Mouse (Mus musculus) hindbrain, embryonic 11.5 days (tissue): ENCODE data around the gene Tmem182. TPM values are rescaled to one million over a fixed set of nuclear protein-coding genes. Genes with fewer than 3 reads are reported as not detected.

Experiments used
- ATAC-seq: fragments of 200-750 bp; cut with Nextera tagmentation; 2 replicates; pipeline ENCODE4 v1.8.0; 2017; ENCODE audit warnings: mild to moderate bottlenecking, moderate TSS enrichment, moderate library complexity; ENCODE audit not compliant: low FRiP score
- DNase-seq: peaks from one replicate; pipeline ENCODE4 v3.0.0-alpha.2; 2015; ENCODE audit warnings: low spot score
- H3K27ac ChIP-seq: fragments of 300-500 bp; sonication (generic); 2 replicates; pipeline ENCODE4 v1.5.1; 2014; ENCODE audit warnings: mild to moderate bottlenecking, low read depth, low read length
- H3K27me3 ChIP-seq: fragments of 300-500 bp; sonication (generic); 2 replicates; pipeline ENCODE4 v1.6.1; 2014; ENCODE audit warnings: mild to moderate bottlenecking, low read length, moderate library complexity, mixed read lengths; ENCODE audit not compliant: control insufficient read depth, insufficient read depth
- H3K36me3 ChIP-seq: fragments of 300-500 bp; sonication (generic); 2 replicates; pipeline ENCODE4 v1.6.1; 2014; ENCODE audit warnings: mild to moderate bottlenecking, low read length, moderate library complexity, mixed read lengths; ENCODE audit not compliant: control insufficient read depth, insufficient read depth
- H3K4me1 ChIP-seq: fragments of 300-500 bp; sonication (generic); replicated peaks from 2 replicates; pipeline ENCODE4 v1.6.1; 2014; ENCODE audit warnings: low read length, mixed read lengths; ENCODE audit not compliant: control insufficient read depth, insufficient read depth
- H3K4me2 ChIP-seq: fragments of 300-500 bp; sonication (generic); replicated peaks from 2 replicates; pipeline ENCODE4 v1.6.1; 2014; ENCODE audit warnings: mild to moderate bottlenecking, low read depth, low read length
- H3K4me3 ChIP-seq: fragments of 300-500 bp; sonication (generic); 2 replicates; pipeline ENCODE4 v1.5.1; 2014; ENCODE audit warnings: low read depth, low read length
- H3K9ac ChIP-seq: fragments of 300-500 bp; sonication (generic); 2 replicates; pipeline ENCODE4 v1.6.1; 2014; ENCODE audit warnings: low read depth, low read length
- H3K9me3 ChIP-seq: fragments of 300-500 bp; sonication (generic); 2 replicates; pipeline ENCODE4 v1.6.1; 2016; ENCODE audit warnings: low read length; ENCODE audit not compliant: control insufficient read depth
- WGBS: fragments of 180-500 bp; shearing (Covaris S2); extraction: QIAGEN DNeasy Blood & Tissue Kit; methylation state at CpG from one replicate; pipeline ENCODE4 v1.1.7; 2014; 5-methylcytosine and 5-hydroxymethylcytosine counted together
- polyA plus RNA-seq: library from polyadenylated mRNA; unstranded; fragments of >200 nt; fragmentation: Nextera tagmentation; extraction: Ambion mirVana; gene quantifications from 2 replicates; pipeline ENCODE4 v1.2.1, GENCODE M21; 2014

The Tmem182 gene
- polyA plus RNA-seq = not detected in 2 replicates

GRCm38 (mm10) chr1:40805351-40805750 is at the start of gene Tmem182:
Tmem182 (plus strand) TSS chr1:40805601.
- ATAC-seq (no peak), DNase-seq (no peak)
- 69% methylated on average over 9 of the region's 9 CpGs for WGBS
- no peak within 1 kb of the TSS for H3K27ac ChIP-seq
- no peaks in the 10 kb centered on the region for H3K36me3 ChIP-seq
- no peaks in the 10 kb centered on the region for H3K27me3 ChIP-seq
- H3K4me2 ChIP-seq = no peak within 1 kb of the TSS
- no peak within 1 kb of the TSS for H3K9ac ChIP-seq
- no peaks in the 10 kb centered on the region for H3K9me3 ChIP-seq
- H3K4me1 ChIP-seq = no peaks in the 10 kb centered on the region
- H3K4me3 ChIP-seq = no peak within 1 kb of the TSS

- DNase-seq = no peak
- no peak overlapping the region for H3K27ac ChIP-seq
- no peaks in the 10 kb centered on the region for H3K27me3 ChIP-seq
- H3K9ac ChIP-seq = no peak overlapping the region
- H3K4me1 ChIP-seq = no peaks in the 10 kb centered on the region
- H3K36me3 ChIP-seq = no peaks in the 10 kb centered on the region
- 90% methylated on average over 6 of the region's 6 CpGs for WGBS
- H3K4me2 ChIP-seq = no peak overlapping the region
- no peak for ATAC-seq
- no peak overlapping the region for H3K4me3 ChIP-seq
- no peaks in the 10 kb centered on the region for H3K9me3 ChIP-seq
These were observed 45.5 kb upstream of the Tmem182 start for GRCm38 (mm10) chr1:40759751-40760445.

- no peaks in the 10 kb centered on the region for H3K9me3 ChIP-seq
- H3K27me3 ChIP-seq = no peaks in the 10 kb centered on the region
- H3K4me2 ChIP-seq = no peak overlapping the region
- no peak for ATAC-seq
- no peak for DNase-seq
- H3K9ac ChIP-seq = no peak overlapping the region
- no peaks in the 10 kb centered on the region for H3K36me3 ChIP-seq
- no peak overlapping the region for H3K27ac ChIP-seq
- H3K4me3 ChIP-seq = no peak overlapping the region
- no peaks in the 10 kb centered on the region for H3K4me1 ChIP-seq
- 87% methylated on average over 1 of the region's 1 CpGs for WGBS
These were observed 41.4 kb upstream of the Tmem182 start for GRCm38 (mm10) chr1:40764042-40764441.

GRCm38 (mm10) chr1:40764701-40765275 is 40.6 kb upstream of the Tmem182 start:
- Histone ChIP-seq H3K36me3 (no peaks in the 10 kb centered on the region), H3K9ac (no peak overlapping the region), H3K9me3 (no peaks in the 10 kb centered on the region), H3K4me2 (no peak overlapping the region), H3K27ac (no peak overlapping the region), H3K27me3 (no peaks in the 10 kb centered on the region), H3K4me3 (no peak overlapping the region), H3K4me1 (no peaks in the 10 kb centered on the region)
- DNase-seq = no peak
- ATAC-seq = no peak
- 90% methylated on average over 15 of the region's 15 CpGs for WGBS

- Histone ChIP-seq H3K9ac (no peak overlapping the region), H3K27me3 (no peaks in the 10 kb centered on the region), H3K4me2 (no peak overlapping the region), H3K4me1 (no peaks in the 10 kb centered on the region), H3K4me3 (no peak overlapping the region), H3K9me3 (no peaks in the 10 kb centered on the region), H3K27ac (no peak overlapping the region), H3K36me3 (no peaks in the 10 kb centered on the region)
- WGBS = 93% methylated on average over 12 of the region's 12 CpGs
- DNase-seq (no peak), ATAC-seq (no peak)
These were observed 39.9 kb upstream of the Tmem182 start for GRCm38 (mm10) chr1:40765521-40765920.

GRCm38 (mm10) chr1:40767588-40767987 is 37.8 kb upstream of the Tmem182 start:
- H3K4me3 ChIP-seq = no peak overlapping the region
- no peak overlapping the region for H3K4me2 ChIP-seq
- no peaks in the 10 kb centered on the region for H3K9me3 ChIP-seq
- H3K27me3 ChIP-seq = no peaks in the 10 kb centered on the region
- DNase-seq (no peak), ATAC-seq (no peak)
- no peaks in the 10 kb centered on the region for H3K36me3 ChIP-seq
- 90% methylated on average over 18 of the region's 18 CpGs for WGBS
- no peak overlapping the region for H3K9ac ChIP-seq
- H3K27ac ChIP-seq = no peak overlapping the region
- H3K4me1 ChIP-seq = no peaks in the 10 kb centered on the region

- DNase-seq = peak; percentile 74
- H3K9ac ChIP-seq = no peak overlapping the region
- no peak overlapping the region for H3K4me3 ChIP-seq
- no peak for ATAC-seq
- H3K36me3 ChIP-seq = no peaks in the 10 kb centered on the region
- no peak overlapping the region for H3K27ac ChIP-seq
- WGBS = 30% methylated on average over 6 of the region's 6 CpGs
- H3K4me2 ChIP-seq = no peak overlapping the region
- H3K27me3 ChIP-seq = no peaks in the 10 kb centered on the region
- no peaks in the 10 kb centered on the region for H3K4me1 ChIP-seq
- H3K9me3 ChIP-seq = no peaks in the 10 kb centered on the region
These were observed 36.8 kb upstream of the Tmem182 start for GRCm38 (mm10) chr1:40768606-40769005.

- Histone ChIP-seq H3K4me2 (no peak overlapping the region), H3K27me3 (no peaks in the 10 kb centered on the region), H3K4me1 (no peaks in the 10 kb centered on the region), H3K27ac (no peak overlapping the region), H3K9me3 (no peaks in the 10 kb centered on the region), H3K9ac (no peak overlapping the region), H3K36me3 (no peaks in the 10 kb centered on the region), H3K4me3 (no peak overlapping the region)
- 72% methylated on average over 4 of the region's 4 CpGs for WGBS
- ATAC-seq (no peak), DNase-seq (no peak)
These were observed 36.0 kb upstream of the Tmem182 start for GRCm38 (mm10) chr1:40769331-40769894.
